Mouse (Mus musculus) heart, postnatal 10 days (tissue): ENCODE results near the gene Hagh. TPM values are rescaled to one million over a fixed set of nuclear protein-coding genes. Genes with fewer than 3 reads are reported as not detected.

Experiments
- DNase-seq, 2 experiments: peaks; one replicate each; pipeline ENCODE4 v3.0.0; 2021
- intact Hi-C: fragments of 180-260 bp; cut with DNase I; formaldehyde crosslinking; loops from one replicate; pipeline ENCODE4 v1.15.1; 2025
- total RNA-seq, 2 experiments: library from RNA; stranded (reverse); gene quantifications; 2 replicates each; pipeline ENCODE4 v1.2.3; 2021

Gene Hagh
- total RNA-seq, 2 experiments from 2014 or later = 110 to 117 TPM

- intact Hi-C loops = loop anchor here (1.0 kb wide), 1 partner anchor 35 kb away; the partner anchor contains the start of gene Fahd1
- no peak for DNase-seq
Observed at GRCm38 (mm10) chr17:24885356-24886133, 45.6 kb downstream of the Hagh start.

DNA sequence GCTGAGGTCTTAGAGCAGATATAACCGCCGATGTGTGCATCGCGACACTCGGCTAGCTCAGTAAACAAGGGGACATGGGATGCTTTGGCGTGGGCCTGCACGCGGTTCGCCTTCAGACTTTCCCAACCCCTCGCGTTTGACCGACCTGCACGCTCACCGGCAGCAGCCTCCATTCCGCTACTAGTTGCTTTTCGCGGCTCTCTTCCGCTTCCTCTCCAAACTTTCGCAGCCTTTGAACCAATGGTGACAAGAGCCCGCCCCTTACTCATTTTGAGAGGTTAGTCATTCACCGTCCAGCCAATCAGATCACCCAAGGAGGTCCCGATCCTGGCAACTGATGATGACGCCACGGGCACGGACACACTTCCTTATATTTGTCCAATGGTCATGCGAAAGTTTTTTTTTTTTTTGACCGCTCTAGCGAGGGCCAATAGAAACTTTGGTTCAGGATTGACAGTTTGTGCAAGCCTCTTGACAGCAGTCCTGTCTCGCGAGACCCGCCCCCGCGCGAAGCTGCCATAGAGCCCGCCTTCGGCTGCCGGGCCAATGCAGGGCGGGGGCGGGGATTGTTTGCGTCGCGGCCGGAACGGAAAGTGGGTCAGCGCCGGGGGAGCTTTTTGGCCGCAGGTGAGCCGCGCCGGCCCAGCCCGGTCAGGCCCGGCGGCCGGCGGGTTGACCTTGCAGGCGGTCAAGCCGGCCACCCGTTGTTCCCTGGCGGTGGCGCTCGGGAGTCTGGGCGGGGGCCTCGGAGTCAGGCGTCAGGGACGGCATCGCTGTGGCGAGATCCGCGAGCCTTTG lies 46.4 kb downstream of the Hagh start, which contains the start of the genes Nubp2 and Spsb3:
Nubp2 (minus strand) TSS at position 216 of the 798 bp plus-strand sequence.
Spsb3 (plus strand) TSS at position 510 of the 798 bp plus-strand sequence.
- DNase-seq = peak; percentile 98
- intact Hi-C loops = no loop called here

DNA sequence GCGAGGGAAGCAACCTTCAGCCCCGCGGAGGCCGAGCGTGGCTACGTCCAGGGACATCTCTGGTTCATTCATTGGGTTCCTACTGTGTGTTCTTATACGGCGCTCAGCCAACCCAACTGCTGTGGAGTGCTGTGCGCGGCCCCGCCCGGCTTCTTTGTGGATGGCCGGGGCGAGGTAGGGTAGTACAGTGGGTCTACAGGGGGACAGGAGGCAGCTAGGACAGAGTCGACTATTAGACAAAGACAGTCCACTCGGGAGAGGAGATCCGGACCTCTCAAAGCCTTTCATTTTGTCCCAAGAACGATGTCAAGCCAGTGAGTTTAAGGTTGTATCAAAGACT lies 47.0 kb downstream of the Hagh start:
- intact Hi-C loops = no loop called here
- DNase-seq = no peak

DNA sequence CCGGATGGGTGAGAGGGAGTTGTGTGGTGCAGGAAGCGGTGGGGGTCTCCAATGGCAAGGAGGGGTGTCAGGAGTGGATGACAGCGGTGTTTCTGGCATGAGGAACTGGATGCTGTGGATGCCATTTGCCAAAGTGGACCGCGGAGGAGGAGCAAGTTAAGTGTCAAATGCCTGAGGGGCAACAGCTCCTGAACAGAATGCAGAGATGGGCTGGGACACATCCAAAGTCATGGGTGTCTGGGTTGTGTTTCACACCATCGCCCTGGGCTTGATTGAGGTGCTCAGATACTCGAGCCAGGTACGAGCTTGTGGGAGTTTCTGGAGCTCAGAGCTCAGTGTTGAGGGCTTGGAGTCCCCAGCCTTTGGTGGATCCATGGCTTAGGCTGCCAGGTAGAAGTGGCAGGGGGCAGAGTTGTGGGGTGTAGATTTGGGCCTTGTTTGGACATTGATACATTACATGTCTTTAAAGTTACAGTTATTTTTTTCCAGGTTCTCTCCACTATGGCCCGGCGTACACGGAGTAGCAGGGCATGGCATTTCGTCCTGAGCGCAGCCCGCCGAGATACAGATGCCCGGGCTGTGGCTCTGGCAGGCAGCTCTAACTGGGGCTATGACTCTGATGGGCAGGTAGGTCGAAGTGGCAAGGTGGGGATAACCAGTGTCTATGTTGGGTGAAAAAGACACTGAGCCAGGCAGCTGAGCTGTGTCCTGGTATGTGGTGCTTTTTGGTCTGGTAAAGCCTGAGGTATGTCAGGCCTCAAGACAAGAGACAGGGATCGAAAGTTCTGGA lies 47.5 kb downstream of the Hagh start:
- peak in 1 of 2 experiments; percentile 58 for DNase-seq
- intact Hi-C loops = no loop called here

DNA sequence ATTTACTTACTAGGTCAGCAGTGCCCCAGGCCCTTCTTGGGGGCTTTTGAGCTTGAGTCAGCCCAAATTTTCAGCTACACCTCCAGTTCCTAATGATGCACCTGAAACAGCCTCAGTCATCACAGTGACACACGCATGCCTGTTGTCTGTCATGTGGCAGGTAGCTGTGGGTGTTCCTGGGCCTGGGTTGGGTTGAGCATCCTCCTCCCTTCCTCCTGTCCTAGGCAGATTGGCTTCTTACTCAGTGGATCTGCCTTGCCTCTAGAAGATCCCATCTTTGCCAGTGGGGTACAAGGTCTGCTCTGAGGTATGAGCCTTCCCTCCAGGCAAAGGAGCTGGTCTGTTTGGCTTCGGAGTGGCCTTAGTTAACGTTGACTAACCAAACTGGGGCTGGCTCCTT lies 48.9 kb downstream of the Hagh start:
- intact Hi-C loops = no loop called here
- no peak for DNase-seq

GRCm38 (mm10) chr17:24890151-24891092 lies 50.5 kb downstream of the Hagh start:
- no peak for DNase-seq
- intact Hi-C loops = no loop called here

DNA sequence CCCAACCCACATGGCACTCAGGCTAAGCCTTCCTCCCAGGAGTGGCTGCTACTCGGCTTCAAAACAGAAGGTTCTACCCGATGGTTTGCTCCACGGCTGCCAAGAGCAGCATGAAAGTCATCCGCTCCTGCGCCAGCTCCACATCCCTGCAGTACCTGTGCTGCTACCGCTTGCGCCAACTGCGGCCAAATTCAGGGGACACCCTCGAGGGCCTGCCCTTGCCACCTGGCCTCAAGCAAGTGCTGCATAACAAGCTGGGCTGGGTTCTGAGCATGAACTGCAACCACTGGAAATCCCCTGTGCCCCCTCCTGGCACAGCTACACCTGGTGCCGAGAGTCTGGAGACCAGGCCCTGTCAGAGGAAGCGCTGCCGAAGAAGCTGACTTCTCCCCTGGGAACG lies 51.4 kb downstream of the Hagh start:
- intact Hi-C loops = no loop called here
- DNase-seq = no peak

DNA sequence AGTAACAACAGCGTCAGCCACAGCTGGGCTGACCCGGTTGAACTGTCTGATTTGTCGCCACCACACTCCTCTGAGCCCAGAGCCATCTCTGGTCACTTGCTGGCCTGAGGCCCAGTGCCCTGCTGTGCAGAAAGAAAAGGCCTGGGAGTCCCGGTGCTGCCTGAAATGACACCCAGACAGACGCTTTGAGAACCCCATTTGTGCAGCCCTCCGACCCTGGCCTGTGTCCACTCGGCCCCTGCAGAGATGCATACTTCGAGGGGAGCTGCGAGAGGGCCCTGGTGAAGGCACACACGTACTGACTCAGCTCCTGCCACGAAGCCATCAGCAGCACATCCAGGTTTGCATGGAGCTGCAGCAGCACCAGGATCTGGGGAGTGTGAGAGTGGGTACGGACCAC lies 52.8 kb downstream of the Hagh start:
- intact Hi-C loops = no loop called here
- DNase-seq = no peak

GRCm38 (mm10) chr17:24893276-24893675 lies 53.3 kb downstream of the Hagh start:
- intact Hi-C loops = no loop called here
- DNase-seq = no peak

DNA sequence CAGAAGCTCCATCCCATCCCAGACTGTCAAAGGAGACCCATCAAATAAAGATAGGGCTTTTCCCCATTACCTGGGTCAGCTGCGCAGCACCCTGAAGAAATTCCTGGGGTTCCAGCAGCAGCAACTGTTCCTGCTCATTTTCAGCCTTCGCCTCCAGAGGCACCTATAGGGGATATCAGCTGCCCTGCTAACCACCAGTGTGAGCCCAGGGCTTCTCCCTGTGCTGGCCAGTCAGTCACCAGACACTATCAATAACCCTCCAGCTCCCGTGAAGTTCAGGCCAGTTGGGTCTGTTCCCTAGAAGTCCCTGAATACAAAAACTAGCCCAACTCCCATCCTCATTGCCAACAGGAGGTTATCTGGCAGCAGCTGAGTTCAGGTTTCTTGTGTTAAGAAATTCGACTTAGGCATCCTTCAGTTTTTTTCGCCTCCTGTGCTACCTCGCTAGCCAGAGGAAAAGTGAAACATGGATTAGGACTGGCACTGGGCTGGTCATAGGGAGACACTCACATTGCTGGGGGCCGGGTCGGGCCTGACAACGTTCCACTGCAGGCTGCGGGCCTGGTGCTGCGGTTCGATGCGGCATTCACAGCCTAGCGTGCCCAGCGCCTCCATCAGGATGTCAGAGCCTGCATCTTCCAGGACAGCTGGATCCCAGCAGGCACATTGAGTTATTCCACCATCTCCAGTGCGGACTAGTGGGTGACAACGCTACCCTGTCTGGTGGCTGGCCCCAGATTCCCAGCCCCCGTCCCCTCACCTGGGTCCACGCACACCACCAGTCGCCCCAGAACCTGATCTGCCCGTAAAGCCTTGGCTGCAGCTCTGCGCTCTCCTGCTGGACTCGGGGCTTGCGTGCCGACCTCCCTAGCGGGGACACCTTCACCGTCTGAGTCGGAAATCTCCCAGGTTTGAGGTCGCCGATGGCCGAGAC lies 54.4 kb downstream of the Hagh start:
- DNase-seq = no peak
- intact Hi-C loops = no loop called here

DNA sequence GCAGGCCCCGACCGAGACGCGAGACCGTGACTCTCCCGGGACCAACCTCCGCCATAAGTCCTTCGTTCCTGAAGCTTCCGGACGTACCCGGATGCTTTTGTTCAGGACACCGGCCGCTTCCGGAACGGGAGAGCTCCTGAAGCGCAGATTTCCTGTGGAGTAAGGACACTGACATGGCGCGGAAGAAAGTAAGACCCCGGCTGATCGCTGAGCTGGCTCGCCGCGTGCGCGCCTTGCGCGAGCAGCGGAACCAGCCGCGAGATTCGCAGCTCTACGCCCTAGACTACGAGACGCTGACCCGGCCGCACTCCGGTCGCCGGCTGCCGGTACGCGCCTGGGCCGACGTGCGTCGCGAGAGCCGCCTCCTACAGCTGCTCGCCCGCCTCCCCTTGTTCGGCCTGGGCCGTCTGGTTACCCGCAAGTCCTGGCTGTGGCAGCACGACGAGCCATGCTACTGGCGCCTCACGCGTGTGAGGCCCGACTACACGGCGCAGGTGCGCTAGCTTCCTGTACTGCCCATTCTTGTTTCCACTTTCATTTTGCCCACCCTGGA lies 55.1 kb downstream of the Hagh start, which contains the start of the genes Eme2 and Mrps34:
Eme2 (minus strand) TSS at position 93 of the 553 bp plus-strand sequence.
Mrps34 (plus strand) TSS at position 122 of the 553 bp plus-strand sequence.
- DNase-seq = peak; percentile 90 to 93
- intact Hi-C loops = loop anchor here (5.0 kb wide), 1 partner anchor 158 kb away; the partner anchor contains the start of gene Msrb1

DNA sequence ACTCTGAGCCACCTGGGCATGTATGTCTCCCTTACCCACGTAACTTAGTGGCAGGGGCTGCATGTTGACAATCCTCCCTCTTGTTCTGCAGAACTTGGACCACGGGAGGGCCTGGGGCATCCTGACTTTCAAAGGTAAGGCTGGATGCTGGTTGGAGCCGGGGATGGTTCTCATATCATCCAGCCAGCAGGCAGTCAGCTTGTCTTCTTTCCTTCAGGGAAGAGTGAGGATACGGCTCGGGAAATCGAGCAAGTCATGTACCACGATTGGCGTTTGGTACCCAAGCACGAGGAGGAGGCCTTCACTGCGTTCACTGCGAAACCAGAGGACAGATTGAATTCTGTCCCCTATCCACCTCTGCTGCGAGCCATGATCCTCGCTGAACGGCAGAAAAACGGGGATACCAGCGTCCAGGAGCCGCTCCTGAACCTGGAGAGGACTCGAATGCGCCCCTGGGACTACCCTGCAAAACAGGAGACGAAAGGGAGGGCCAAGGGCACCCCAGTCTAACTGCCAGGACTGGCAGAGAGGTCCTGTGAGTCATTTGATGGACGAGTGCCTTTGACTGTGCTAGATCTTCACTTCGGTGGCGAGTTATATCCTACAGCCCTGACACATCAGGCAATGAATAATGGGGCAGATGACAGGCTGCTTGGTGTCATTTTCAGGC lies 55.8 kb downstream of the Hagh start:
- intact Hi-C loops = loop anchor here (5.0 kb wide), 1 partner anchor 158 kb away; the partner anchor contains the start of gene Msrb1

GRCm38 (mm10) chr17:24896241-24896992 lies 56.5 kb downstream of the Hagh start, which contains the start of gene Nme3:
Nme3 (plus strand) TSS chr17:24896500.
- intact Hi-C loops = loop anchor here (5.0 kb wide), 1 partner anchor 159 kb away; the partner anchor contains the start of gene Msrb1
- peak; percentile 80 to 82 for DNase-seq

More for the DNA sequence above, 55.8 kb downstream of the Hagh start:
- no peak for DNase-seq

DNA sequence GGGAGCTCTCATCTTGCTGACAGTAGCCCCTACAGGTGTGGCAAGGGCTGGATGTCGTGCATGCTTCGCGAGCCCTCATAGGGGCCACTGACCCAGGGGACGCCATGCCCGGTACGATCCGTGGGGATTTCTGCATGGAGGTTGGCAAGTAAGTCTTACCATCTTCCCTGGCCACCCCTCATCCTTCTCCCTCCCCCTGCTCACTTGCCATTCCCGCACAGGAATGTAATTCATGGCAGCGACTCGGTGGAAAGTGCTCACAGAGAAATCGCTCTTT lies 57.0 kb downstream of the Hagh start:
- no peak for DNase-seq
- intact Hi-C loops = loop anchor here (5.0 kb wide), 1 partner anchor 160 kb away; the partner anchor contains the start of gene Msrb1

- intact Hi-C loops = loop anchor here (5.0 kb wide), 1 partner anchor 160 kb away; the partner anchor contains the start of gene Msrb1
- no peak for DNase-seq
Observed at GRCm38 (mm10) chr17:24897600-24897999, 57.7 kb downstream of the Hagh start.

- intact Hi-C loops = loop anchor here (5.0 kb wide), 1 partner anchor 161 kb away; the partner anchor contains the start of gene Msrb1
- no peak for DNase-seq
Observed at GRCm38 (mm10) chr17:24898041-24898854, 58.3 kb downstream of the Hagh start.
